Mouse (Mus musculus): Measurements from ENCODE around the gene Olfr181.

Olfr181 gene

GRCm38 (mm10) chr16:58928655-58929054, at the start of gene Olfr181:
Gene Olfr181, minus strand, starts transcription at chr16:58928755.
- DNase-seq: no peak

GRCm38 (mm10) chr16:58929292-58929691, 737 bp upstream of the Olfr181 start, which contains the start of gene Olfr180:
Gene Olfr180, minus strand, starts transcription at chr16:58929392.
- DNase-seq: no peak

DNA sequence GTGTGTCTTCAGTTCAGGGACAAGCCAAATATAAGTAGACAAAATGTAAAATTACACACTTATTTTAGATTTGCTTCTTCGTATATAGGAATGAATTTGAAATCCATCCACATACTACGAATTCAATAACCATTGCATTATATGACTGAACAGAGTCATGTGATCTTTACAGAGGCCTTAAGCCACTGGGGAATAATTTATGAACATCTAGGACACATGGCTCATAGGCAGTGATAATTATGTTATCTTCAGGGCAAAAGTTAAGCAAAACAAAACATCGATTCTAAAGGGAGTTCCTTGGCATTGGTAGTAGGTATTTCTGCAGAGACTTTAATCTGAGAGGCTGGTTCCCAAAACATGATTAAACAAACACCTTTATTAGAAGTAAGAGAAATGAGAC, 36.6 kb downstream of the Olfr181 start, which contains the start of gene Olfr178:
Gene Olfr178 (minus strand): TSS at position 101 of the 400 bp plus-strand sequence.
- no peak for DNase-seq

GRCm38 (mm10) chr16:58884416-58884815, 44.1 kb downstream of the Olfr181 start:
- DNase-seq: no peak

Measured in kidney, postnatal 14 days (tissue).